7 mouse cellular contexts compared by ENCODE assay signal in the genomic region with DNA sequence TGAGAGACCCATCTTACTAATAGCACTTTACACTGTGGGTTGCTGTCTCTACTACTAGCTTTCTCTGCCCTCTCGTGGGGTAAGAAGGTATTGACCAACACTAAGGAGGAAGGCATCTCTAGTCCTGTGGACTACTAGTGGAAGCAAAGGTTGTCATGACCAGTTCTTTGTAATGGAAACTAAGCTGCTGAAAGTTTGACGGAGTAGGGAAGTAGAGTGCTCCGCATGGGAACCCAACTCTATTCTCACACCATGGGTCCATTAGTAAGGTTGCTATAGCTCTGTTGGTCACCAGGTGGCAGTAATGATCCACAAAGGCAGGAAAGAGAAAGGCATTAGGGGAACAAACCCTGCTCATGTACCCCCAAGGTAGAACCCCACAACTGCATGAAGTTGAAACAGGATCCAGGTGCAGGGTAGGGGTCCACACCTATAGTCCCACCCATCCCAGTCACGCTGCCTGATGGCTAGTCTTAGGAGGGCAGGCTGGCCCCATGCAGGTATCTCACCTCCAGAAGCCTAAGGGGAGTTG. TPM values are rescaled to one million over a fixed set of nuclear protein-coding genes. Genes with fewer than 3 reads are reported as not detected.
DNase-seq lines count a peak whose midpoint lies in the region; ATAC-seq and TF ChIP-seq lines count a peak whose summit lies in the region.

No protein-coding gene starts in this region.

- H3K27me3 ChIP-seq in hindbrain, postnatal 0 days (ENCODE audit: insufficient read depth, low read length), result no peaks in the 10 kb centered on the region

- no peaks in the 10 kb centered on the region for H3K9me3 ChIP-seq in hindbrain, postnatal 0 days (ENCODE audit: low read length)

- no peak overlapping the region for H3K4me3 ChIP-seq in hindbrain, postnatal 0 days (ENCODE audit: low read length)

- H3K36me3 ChIP-seq in hindbrain, postnatal 0 days (ENCODE audit: insufficient read depth, low read length), result peaks cover 33% of the 10 kb centered on the region

- peak; percentile 50 for DNase-seq in WW6 (ENCODE audit: low read depth, low spot score)
- peak; percentile 74 for DNase-seq in cerebellum, adult 9-10 months
- DNase-seq in frontal cortex, adult 2 months (ENCODE audit: extremely low spot score in 1 of 2, low spot score in 1 of 2), result peak; percentile 50 to 85
- peak; percentile 70 for DNase-seq in hindbrain, postnatal 0 days (ENCODE audit: low spot score)
- DNase-seq in left cerebral cortex, adult 11 months (ENCODE audit: low spot score), result peak; percentile 52
- DNase-seq in lung, postnatal 36 days, result peak; percentile 85
- DNase-seq in right cerebral cortex, adult 2 months (ENCODE audit: low spot score in 2 of 2), result peak; percentile 80 to 82

- H3K9ac ChIP-seq in hindbrain, postnatal 0 days (replicated peaks; ENCODE audit: low read length), result no peak overlapping the region

- no peak overlapping the region for H3K4me2 ChIP-seq in hindbrain, postnatal 0 days (ENCODE audit: low read depth, low read length)

- WGBS in hindbrain, postnatal 0 days, result 22% methylated on average over 4 of the region's 4 CpGs

- H3K4me1 ChIP-seq in hindbrain, postnatal 0 days (ENCODE audit: insufficient read depth, low read length), result no peaks in the 10 kb centered on the region

- peak; percentile 75 for ATAC-seq in hindbrain, postnatal 0 days

- peak; percentile 85 for TF ChIP-seq CTCF in hindbrain, postnatal 0 days (IDR thresholded peaks at IDR 0.05; ENCODE audit: low read depth)

- H3K27ac ChIP-seq in hindbrain, postnatal 0 days, result no peak overlapping the region

RNA-seq across cellular contexts. Expression of gene Dido1, which starts 31.1 kb away (rescaled TPM):
- 36.9 and 39.7 TPM in 2 replicates for polyA plus RNA-seq in frontal cortex, adult 2 months (2012; rRNA removed)
- 35.7 and 36.3 TPM in 2 replicates for total RNA-seq in hindbrain, postnatal 0 days (2014; rRNA removed)
- 21.7 and 22.8 TPM in 2 replicates for polyA plus RNA-seq in hindbrain, postnatal 0 days (2015; fragmentation: Nextera tagmentation; extraction: Ambion mirVana)

RNA-seq across cellular contexts. Expression of gene Gid8, which starts 31.2 kb away (rescaled TPM):
- 57.0 and 57.7 TPM in 2 replicates for polyA plus RNA-seq in frontal cortex, adult 2 months (2012; rRNA removed)
- 43.2 and 51.1 TPM in 2 replicates for total RNA-seq in hindbrain, postnatal 0 days (2014; rRNA removed)
- 45.5 TPM in 2 replicates for polyA plus RNA-seq in hindbrain, postnatal 0 days (2015; fragmentation: Nextera tagmentation; extraction: Ambion mirVana)

RNA-seq across cellular contexts. Expression of gene Tcfl5, which starts 36.2 kb away (rescaled TPM):
- polyA plus RNA-seq in frontal cortex, adult 2 months (2012; rRNA removed), result 0.86 and 0.92 TPM in 2 replicates
- 5.8 and 7.2 TPM in 2 replicates for total RNA-seq in hindbrain, postnatal 0 days (2014; rRNA removed)
- 0.91 and 1.0 TPM in 2 replicates for polyA plus RNA-seq in hindbrain, postnatal 0 days (2015; fragmentation: Nextera tagmentation; extraction: Ambion mirVana)

RNA-seq across cellular contexts. Expression of gene Slc17a9, which starts 46.4 kb away (rescaled TPM):
- 1.00 and 1.1 TPM in 2 replicates for polyA plus RNA-seq in frontal cortex, adult 2 months (2012; rRNA removed)
- total RNA-seq in hindbrain, postnatal 0 days (2014; rRNA removed), result 0.32 and 0.68 TPM in 2 replicates
- polyA plus RNA-seq in hindbrain, postnatal 0 days (2015; fragmentation: Nextera tagmentation; extraction: Ambion mirVana), result 0.29 and 0.52 TPM in 2 replicates
